Mouse (Mus musculus): Measurements from ENCODE around the gene Entpd7.

DNA sequence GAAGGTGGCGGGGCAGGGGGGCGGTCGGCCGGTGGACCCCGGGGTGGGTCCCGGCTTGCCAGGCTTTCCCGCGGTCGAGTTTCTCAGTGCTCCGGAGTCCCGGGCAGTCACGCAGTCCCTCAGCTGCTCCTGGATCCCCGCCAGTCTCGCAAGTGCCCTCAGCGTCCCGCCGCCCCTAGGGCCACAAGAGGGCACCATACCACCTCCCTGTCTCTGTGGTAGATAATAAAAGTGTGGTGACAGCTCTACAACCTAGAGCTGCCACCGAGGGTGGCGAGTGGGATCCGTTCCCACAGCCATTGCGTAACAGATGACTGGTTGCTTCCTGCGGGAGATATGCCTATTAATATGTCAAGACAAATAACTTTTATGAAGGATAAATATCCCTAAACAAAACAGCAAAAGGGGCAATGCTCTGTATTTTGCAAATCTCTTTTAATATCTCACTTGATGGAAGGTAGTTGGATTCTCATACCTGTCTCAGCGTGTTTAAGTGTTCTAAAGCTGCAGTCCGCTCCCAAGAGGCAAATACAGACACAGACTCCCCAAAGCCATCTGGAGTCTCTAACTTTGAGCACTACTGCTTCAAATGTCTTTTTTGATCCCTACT, 63.9 kb downstream of the Entpd7 start:
- peak; percentile 46; the same call in 1 of the 3 replicates for TF ChIP-seq GATA1 (IDR thresholded peaks at IDR 0.05; ENCODE audit: borderline replicate concordance, low read length)
- TF ChIP-seq FLI1 (IDR thresholded peaks at IDR 0.05; ENCODE audit: low read length) = no peak
